Mouse (Mus musculus) forebrain, embryonic 10.5 days (tissue): Measurements from ENCODE around the gene Ngef. TPM values are rescaled to one million over a fixed set of nuclear protein-coding genes. Genes with fewer than 3 reads are reported as not detected.

Source experiments
- DNase-seq: peaks from one replicate; pipeline ENCODE4 v3.0.0-alpha.2; 2017; ENCODE audit warnings: low spot score; ENCODE audit errors: extremely low spot score
- H3K27ac ChIP-seq: fragments of 300-500 bp; sonication (generic); 2 replicates; pipeline ENCODE4 v1.5.1; 2016; ENCODE audit warnings: mild to moderate bottlenecking
- H3K27me3 ChIP-seq: fragments of 300-500 bp; sonication (generic); 2 replicates; pipeline ENCODE4 v1.6.1; 2016; ENCODE audit warnings: mild to moderate bottlenecking; ENCODE audit not compliant: poor library complexity, severe bottlenecking
- H3K36me3 ChIP-seq: fragments of 300-500 bp; sonication (generic); replicated peaks from 2 replicates; pipeline ENCODE4 v1.6.1; 2016; ENCODE audit warnings: mild to moderate bottlenecking, moderate library complexity
- H3K4me1 ChIP-seq: fragments of 300-500 bp; sonication (generic); 2 replicates; pipeline ENCODE4 v1.6.1; 2016
- H3K4me3 ChIP-seq: fragments of 300-500 bp; sonication (generic); 2 replicates; pipeline ENCODE4 v1.5.1; 2016; ENCODE audit warnings: mild to moderate bottlenecking, moderate library complexity
- H3K9me3 ChIP-seq: fragments of 300-500 bp; sonication (generic); 2 replicates; pipeline ENCODE4 v1.6.1; 2016; ENCODE audit warnings: mild to moderate bottlenecking, moderate library complexity
- WGBS: fragments of 180-500 bp; shearing (Covaris S2); methylation state at CpG from one replicate; pipeline ENCODE4 v1.1.7; 2016; 5-methylcytosine and 5-hydroxymethylcytosine counted together
- polyA plus RNA-seq: library from polyadenylated mRNA; unstranded; fragments of >200 nt; fragmentation: Nextera tagmentation; extraction: Ambion mirVana; gene quantifications from 2 replicates; pipeline ENCODE4 v1.2.1, GENCODE M21; 2016

Ngef gene
- polyA plus RNA-seq: 3.6 and 4.7 TPM in 2 replicates

DNA sequence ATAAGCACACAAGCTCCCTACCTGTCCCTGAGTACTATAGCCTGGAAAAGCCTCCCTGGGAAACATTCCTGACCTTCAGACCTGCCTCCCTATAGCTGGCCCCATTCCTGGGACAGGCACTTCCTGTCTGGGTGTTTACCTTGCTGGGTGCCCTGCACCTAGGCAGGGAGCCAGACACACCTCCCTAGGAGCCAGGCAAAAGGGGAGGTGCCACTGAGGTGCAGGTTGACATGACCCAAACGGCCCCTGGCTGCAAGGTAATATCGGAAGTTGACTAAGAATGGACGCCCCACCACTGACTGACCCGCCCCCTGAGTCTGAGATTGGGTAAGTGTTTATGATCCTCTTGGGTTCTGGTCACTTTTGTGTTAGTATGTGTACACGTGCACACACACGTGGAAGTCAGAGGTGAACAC lies at the start of gene Ngef:
Ngef (minus strand) TSS at position 71 of the 416 bp plus-strand sequence.
- Histone ChIP-seq H3K36me3 (no peaks in the 10 kb centered on the region), H3K27ac (no peak within 1 kb of the TSS), H3K4me3 (no peak within 1 kb of the TSS), H3K27me3 (no peaks in the 10 kb centered on the region), H3K9me3 (no peaks in the 10 kb centered on the region), H3K4me1 (no peaks in the 10 kb centered on the region)
- DNase-seq: no peak
- 79% methylated on average over 6 of the region's 6 CpGs for WGBS

DNA sequence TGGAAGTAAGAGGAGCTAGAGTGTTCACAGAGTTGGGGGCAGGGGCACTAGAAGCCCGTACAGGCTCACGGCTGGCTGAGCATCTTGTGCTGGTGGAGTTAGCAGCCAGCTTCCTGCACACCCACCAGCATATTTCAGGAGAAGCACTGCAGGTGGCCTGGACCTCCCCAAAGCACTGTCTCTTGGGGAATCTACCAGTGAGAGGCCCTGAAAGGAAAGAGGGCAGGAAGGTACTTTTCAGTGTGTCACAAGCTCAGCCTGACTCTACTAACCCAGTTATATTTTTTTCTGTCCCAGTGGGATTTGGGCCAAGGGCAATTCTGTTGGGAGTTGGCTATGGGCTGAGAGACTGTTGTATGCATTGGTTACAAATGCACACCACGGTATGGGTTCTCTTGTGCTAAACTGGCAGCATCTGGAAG lies 48.2 kb upstream of the Ngef start:
- Histone ChIP-seq H3K36me3 (no peaks in the 10 kb centered on the region), H3K27me3 (no peaks in the 10 kb centered on the region), H3K9me3 (no peaks in the 10 kb centered on the region), H3K4me3 (no peak overlapping the region), H3K27ac (no peak overlapping the region), H3K4me1 (0 out of 2 replicates have a peak, but pooled peaks cover 4% of the 10 kb centered on the region)
- 78% methylated on average over 3 of the region's 3 CpGs for WGBS
- no peak for DNase-seq

DNA sequence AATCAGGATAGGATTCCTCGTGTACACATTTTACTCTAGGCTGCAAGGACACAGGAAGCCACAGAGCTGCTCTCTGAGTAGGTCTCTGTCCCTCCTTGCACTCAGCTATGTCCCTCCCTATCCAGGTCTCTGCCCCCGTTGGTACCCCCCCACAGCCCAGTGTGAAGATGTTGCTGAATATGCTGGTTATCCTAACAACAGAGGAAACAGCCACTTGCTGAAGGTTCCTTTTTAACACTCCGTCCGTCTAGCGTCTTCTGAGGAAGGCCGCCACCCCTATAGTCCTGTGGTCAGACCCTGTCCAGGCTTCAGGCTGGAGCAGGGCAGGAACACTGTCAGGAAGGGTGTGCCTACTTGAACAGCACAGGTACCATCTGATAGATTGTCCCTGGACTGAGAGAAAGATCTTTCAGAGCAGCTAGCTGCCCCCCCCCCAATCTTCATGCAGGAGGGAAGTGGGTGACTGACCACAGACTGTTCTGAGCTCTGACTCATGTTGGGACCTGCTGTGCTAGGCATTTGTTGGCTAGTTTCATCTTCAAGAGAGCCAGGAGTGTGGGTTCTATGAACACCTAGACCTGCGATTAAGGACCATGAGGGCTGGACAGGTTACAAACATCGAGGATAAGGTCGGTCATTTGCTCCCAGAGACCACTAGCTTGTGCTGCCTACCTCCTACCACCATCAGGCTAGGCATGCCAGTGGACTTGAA lies 47.6 kb upstream of the Ngef start:
- Histone ChIP-seq H3K9me3 (no peaks in the 10 kb centered on the region), H3K27me3 (no peaks in the 10 kb centered on the region), H3K36me3 (no peaks in the 10 kb centered on the region), H3K4me1 (0 out of 2 replicates have a peak, but pooled peaks cover 4% of the 10 kb centered on the region), H3K27ac (no peak overlapping the region), H3K4me3 (0 out of 2 replicates have a peak overlapping the region, but pooled peaks have one; percentile 22)
- WGBS: 81% methylated on average over 9 of the region's 9 CpGs
- DNase-seq: no peak

DNA sequence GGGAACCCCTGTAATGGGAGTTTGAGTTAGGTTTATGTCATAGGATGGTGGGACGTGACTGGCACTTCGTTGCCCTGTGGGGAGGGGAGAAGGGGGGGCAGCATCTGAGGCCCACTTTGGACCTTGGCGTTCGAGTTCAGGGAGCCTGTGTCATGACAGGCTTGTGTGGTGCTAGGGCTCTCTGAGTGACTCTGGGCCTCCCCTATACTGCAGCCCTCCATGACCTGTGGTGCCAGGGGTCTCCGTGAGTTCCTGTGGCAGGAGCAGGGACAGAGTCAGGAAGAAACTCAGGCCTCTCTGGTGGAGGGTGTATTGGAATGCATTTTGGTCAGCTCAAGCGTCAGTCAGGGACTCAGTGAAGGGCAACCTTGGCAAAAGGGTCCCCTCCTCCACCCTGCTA lies 47.0 kb upstream of the Ngef start:
- Histone ChIP-seq H3K27ac (peak overlapping the region; percentile 56), H3K9me3 (no peaks in the 10 kb centered on the region), H3K27me3 (no peaks in the 10 kb centered on the region), H3K4me1 (0 out of 2 replicates have a peak, but pooled peaks cover 4% of the 10 kb centered on the region), H3K4me3 (peak overlapping the region; percentile 22; the same call in 1 of the 2 replicates), H3K36me3 (no peaks in the 10 kb centered on the region)
- WGBS: 90% methylated on average over 6 of the region's 6 CpGs
- DNase-seq: no peak

DNA sequence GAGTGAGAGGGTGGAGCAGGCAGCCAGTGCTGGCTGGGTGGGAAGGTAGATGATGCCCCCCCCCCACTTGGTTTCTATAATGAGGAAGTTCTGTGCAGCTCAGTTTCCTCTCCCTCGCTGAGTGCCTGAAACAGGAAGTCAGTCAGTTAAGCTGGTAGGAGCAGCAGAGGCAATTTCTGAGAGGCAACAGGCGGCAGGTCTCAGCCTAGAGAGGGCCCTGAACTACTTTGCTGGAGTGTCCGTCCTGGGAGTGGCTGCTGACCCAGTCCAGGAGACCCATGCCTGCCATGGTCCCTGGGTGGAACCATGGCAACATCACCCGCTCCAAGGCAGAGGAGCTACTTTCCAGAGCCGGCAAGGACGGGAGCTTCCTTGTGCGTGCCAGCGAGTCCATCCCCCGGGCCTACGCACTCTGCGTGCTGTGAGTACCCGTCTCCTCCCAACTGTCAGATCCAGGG lies 46.6 kb upstream of the Ngef start, which contains the start of gene Inpp5d:
Inpp5d (plus strand) TSS at position 102 of the 458 bp plus-strand sequence.
- 0 out of 2 replicates have a peak, but pooled peaks cover 4% of the 10 kb centered on the region for H3K4me1 ChIP-seq
- no peak for DNase-seq
- 93% methylated on average over 12 of the region's 12 CpGs for WGBS
- H3K27ac ChIP-seq: peak within 1 kb of the TSS; percentile 56
- H3K4me3 ChIP-seq: peak within 1 kb of the TSS; percentile 22; the same call in 1 of the 2 replicates
- no peaks in the 10 kb centered on the region for H3K36me3 ChIP-seq
- no peaks in the 10 kb centered on the region for H3K27me3 ChIP-seq
- no peaks in the 10 kb centered on the region for H3K9me3 ChIP-seq

DNA sequence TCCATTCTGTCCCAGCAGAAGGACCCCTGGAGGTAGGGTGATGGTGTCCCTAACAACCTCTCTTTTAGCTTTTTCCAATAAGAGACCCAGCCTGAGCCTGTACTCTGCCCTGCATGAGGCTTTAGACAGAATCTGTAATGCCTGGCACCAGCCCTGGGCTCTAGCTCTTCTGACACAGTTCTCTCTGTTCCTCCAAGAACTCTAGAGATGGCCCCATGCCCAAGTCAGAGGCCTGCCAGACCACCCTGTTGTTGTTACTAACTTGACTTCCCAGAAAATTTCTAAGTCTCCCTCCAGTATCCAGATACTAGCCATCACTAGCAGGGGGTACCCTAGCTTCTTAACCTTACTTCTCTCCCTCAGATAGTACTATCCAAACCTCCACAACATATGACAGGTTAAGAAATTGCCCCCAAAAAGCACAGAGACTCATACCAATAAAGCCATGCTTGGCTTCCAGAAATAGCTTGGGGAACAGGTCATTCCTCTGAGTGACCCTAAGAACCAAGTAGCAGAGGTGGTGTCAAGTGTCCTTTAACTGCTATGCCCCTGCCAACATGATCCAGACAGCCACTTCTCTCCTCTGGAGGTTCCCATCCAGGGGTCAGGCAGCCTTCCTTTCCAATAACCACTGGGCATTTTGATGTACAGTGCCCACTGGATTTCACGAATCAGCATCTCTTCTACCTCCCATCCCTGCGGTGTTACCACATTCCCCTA lies 41.1 kb upstream of the Ngef start:
- H3K4me1 ChIP-seq: no peaks in the 10 kb centered on the region
- H3K9me3 ChIP-seq: no peaks in the 10 kb centered on the region
- H3K27ac ChIP-seq: no peak overlapping the region
- no peaks in the 10 kb centered on the region for H3K36me3 ChIP-seq
- H3K4me3 ChIP-seq: no peak overlapping the region
- no peaks in the 10 kb centered on the region for H3K27me3 ChIP-seq
- DNase-seq: no peak
- 95% methylated on average over 2 of the region's 2 CpGs for WGBS

DNA sequence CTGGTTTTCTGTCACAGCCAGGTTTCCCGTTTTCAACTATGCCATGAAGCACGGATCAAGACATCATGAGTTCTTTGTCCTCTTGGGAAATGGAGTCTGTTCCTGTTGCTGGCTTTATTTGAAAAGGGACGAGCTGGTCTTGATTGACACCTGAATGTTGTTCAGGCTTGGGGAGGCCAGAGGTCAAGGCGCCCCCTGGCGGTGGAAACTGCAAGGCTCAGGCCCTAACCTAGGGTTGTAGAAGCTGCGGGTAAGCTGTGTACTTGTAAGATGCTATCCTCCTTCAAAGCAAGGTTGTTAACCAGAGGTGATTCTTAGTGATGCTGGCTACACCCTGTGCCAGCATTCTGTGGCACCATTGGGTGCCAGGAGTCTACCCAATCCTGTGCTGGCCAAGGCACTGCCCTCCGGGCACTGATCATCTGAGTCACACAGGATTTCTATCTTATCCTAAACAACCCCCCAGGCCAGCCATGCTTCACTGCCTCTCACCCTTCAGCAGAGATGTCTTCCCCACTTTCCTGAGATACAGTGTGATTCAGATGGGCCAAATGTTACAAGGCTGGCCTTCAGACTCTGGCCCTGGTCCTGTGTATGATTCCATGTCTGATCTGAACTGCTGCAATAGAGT lies 34.9 kb upstream of the Ngef start:
- Histone ChIP-seq H3K9me3 (no peaks in the 10 kb centered on the region), H3K4me3 (no peak overlapping the region), H3K27ac (no peak overlapping the region), H3K4me1 (no peaks in the 10 kb centered on the region), H3K36me3 (no peaks in the 10 kb centered on the region), H3K27me3 (no peaks in the 10 kb centered on the region)
- WGBS: 32% methylated on average over 7 of the region's 7 CpGs
- peak; percentile 56 for DNase-seq

DNA sequence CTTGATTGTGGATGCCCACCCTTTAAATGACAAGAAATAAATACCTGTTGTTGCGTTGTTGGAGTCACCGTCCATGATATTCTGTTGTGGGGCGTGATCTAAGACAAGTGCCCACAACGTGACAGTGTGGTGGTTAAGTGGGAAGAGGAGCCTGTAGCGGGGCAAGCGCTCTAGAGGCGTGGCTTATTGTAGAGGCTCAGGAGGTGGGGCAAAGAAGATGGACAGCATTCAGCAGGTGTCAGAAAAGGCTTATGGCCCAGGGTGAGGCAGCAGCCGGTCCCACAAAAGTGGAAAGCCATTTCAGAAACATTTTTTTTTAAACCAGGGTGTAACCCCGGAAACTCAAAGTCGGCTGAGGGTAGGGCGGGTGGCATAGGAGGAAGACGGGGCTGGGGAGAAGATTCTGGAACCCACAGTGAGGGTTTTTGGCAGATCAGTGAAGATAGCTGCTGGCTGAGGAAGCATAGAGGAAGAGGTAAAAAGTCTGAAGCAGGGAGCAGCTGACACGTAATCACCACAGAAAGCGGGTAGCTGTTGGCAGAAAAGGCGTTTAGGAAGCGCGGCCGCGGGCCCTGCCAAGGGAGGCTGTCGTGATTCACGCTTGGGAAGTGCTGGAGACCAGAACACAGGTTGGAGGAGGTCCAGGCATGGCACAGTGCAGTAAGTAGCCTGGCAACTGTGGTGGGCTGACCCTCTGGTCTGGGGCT lies 33.9 kb upstream of the Ngef start:
- no peaks in the 10 kb centered on the region for H3K9me3 ChIP-seq
- 86% methylated on average over 21 of the region's 21 CpGs for WGBS
- no peaks in the 10 kb centered on the region for H3K27me3 ChIP-seq
- H3K4me1 ChIP-seq: no peaks in the 10 kb centered on the region
- no peak for DNase-seq
- no peak overlapping the region for H3K4me3 ChIP-seq
- H3K36me3 ChIP-seq: no peaks in the 10 kb centered on the region
- H3K27ac ChIP-seq: no peak overlapping the region

DNA sequence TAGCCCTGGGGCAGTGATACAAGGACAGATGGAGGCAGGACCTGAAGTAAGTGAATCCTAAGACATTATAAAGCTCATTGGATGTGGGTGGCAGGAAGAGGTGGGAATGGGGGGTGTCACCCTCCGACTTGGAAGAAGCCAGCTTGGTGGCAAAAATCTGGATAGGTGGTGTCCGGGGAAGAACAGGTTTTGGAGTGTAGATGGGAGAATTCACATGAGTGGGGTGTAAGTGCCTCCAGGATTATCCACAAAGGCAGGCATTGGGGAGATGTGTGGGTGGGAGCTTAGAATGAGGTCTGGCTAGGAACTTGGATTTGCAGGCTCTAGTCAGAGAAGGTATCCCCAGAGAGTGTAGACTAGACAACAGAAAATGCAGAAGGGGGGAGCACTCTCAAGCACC lies 31.6 kb upstream of the Ngef start:
- no peaks in the 10 kb centered on the region for H3K27me3 ChIP-seq
- no peak overlapping the region for H3K27ac ChIP-seq
- no peaks in the 10 kb centered on the region for H3K9me3 ChIP-seq
- no peaks in the 10 kb centered on the region for H3K36me3 ChIP-seq
- 88% methylated on average over 2 of the region's 2 CpGs for WGBS
- DNase-seq: no peak
- H3K4me1 ChIP-seq: no peaks in the 10 kb centered on the region
- no peak overlapping the region for H3K4me3 ChIP-seq

DNA sequence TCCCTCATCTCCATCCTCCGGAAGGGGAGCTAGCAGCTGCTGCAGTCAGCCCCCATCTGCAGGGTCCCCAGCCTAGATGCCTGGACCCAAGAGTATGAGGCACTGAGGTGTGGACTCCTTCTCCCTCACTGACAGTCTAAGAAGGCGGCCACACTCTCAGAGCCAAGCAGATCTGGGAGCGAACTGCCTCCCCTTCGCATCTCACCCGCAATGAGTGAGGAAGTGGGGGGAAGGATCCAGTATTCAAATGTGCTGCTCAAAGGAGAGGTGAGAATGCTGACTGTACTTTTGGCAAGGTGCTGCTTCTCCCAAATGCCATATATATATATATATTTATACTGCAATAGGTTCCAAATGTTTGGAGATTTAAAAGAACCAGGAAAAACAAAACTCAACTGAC lies 29.7 kb upstream of the Ngef start:
- Histone ChIP-seq H3K4me1 (peaks cover 7% of the 10 kb centered on the region; the same call in 1 of the 2 replicates), H3K9me3 (no peaks in the 10 kb centered on the region), H3K27ac (no peak overlapping the region), H3K36me3 (no peaks in the 10 kb centered on the region), H3K27me3 (no peaks in the 10 kb centered on the region), H3K4me3 (no peak overlapping the region)
- 87% methylated on average over 5 of the region's 5 CpGs for WGBS
- no peak for DNase-seq

DNA sequence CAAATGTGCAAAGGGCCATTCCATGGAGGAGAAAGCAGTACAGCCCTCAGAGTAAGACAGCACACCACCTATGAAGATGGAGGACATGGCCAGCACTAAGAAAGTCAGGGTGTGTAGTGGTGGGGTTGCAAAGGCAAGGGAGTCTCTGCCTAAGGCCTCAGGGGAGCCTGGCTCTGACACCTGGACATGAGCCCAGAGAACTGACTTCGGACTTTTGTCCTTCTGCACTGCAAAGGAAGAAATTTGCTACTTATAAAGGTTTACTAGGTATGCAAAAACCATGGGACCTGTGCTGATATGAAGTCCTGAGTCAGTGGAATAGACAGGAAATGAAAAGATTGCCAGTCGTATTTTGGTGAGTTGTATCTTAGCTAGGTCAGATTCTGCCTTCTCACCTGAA lies 28.1 kb upstream of the Ngef start:
- Histone ChIP-seq H3K4me3 (no peak overlapping the region), H3K27me3 (no peaks in the 10 kb centered on the region), H3K36me3 (no peaks in the 10 kb centered on the region), H3K9me3 (no peaks in the 10 kb centered on the region), H3K27ac (no peak overlapping the region), H3K4me1 (peaks cover 7% of the 10 kb centered on the region; the same call in 1 of the 2 replicates)
- 83% methylated on average over 2 of the region's 2 CpGs for WGBS
- no peak for DNase-seq

DNA sequence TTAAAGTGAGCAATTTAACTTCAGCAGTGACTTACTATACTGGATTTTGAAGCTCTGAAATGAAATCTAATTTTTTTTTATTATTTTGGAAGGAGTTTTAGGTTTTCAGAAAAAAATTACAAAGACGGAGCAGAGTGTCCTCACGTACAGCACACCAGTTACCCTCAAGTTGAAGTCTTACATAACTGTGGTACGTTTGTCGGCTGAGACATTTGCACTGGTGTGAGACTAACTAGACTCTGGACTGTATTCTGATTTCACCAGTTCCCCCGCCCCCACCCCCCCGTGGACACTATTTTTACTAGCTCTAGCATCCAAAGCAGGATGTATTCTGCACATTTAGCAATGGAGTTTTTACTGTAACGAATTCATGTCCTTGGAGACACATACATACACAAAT lies 26.9 kb upstream of the Ngef start:
- DNase-seq: no peak
- no peak overlapping the region for H3K27ac ChIP-seq
- H3K4me1 ChIP-seq: peaks cover 7% of the 10 kb centered on the region; the same call in 1 of the 2 replicates
- WGBS: 77% methylated on average over 7 of the region's 7 CpGs
- no peaks in the 10 kb centered on the region for H3K9me3 ChIP-seq
- no peaks in the 10 kb centered on the region for H3K27me3 ChIP-seq
- H3K36me3 ChIP-seq: no peaks in the 10 kb centered on the region
- H3K4me3 ChIP-seq: no peak overlapping the region
